ENCODE assay signal across 8 mouse cellular contexts in genomic region chr7:80191455-80191854, GRCm38 (mm10). TPM values are rescaled to one million over a fixed set of nuclear protein-coding genes. Genes with fewer than 3 reads are reported as not detected.
A peak's percentile ranks its signal among the peaks of the same experiment; 100 is the strongest.
DNase-seq lines count a peak whose midpoint lies in the region; ATAC-seq and TF ChIP-seq lines count a peak whose summit lies in the region.

No protein-coding gene starts in this region.

- H3K4me3 ChIP-seq in CH12.LX (replicated peaks in 1 of 3; ENCODE audit: low read depth in 2 of 3, low read length in 2 of 3, poor library complexity in 1 of 3): no peak overlapping the region
- no peak overlapping the region for H3K4me3 ChIP-seq in heart, postnatal 0 days (ENCODE audit: low read depth, low read length)
- no peak overlapping the region for H3K4me3 ChIP-seq in limb, embryonic 12.5 days (replicated peaks)
- H3K4me3 ChIP-seq in midbrain, embryonic 15.5 days: no peak overlapping the region

- intact Hi-C loops in gastrocnemius, postnatal 36 days (cut with DNase I): no loop called here

- no peak for ATAC-seq in heart, postnatal 0 days (ENCODE audit: insufficient read depth, low read depth)
- peak; percentile 50; the same call in 1 of the 2 replicates for ATAC-seq in limb, embryonic 12.5 days (ENCODE audit: insufficient number of reproducible peaks, insufficient read depth, low FRiP score, low TSS enrichment, low read depth)
- no peak for ATAC-seq in midbrain, embryonic 15.5 days (replicated peaks)

- TF ChIP-seq CTCF in CH12.LX (conservative IDR thresholded peaks at IDR 0.05 in 1 of 2, IDR thresholded peaks at IDR 0.05 in 1 of 2; ENCODE audit: low read depth in 2 of 2, low read length in 2 of 2): 0 out of 4 replicates have a peak, but pooled peaks of 1 of the 2 experiments have one; percentile 9
- TF ChIP-seq CTCF in heart, postnatal 0 days (IDR thresholded peaks at IDR 0.05; ENCODE audit: low read depth): no peak

- H3K9me3 ChIP-seq in CH12.LX (replicated peaks; ENCODE audit: low read length): no peaks in the 10 kb centered on the region
- no peaks in the 10 kb centered on the region for H3K9me3 ChIP-seq in heart, postnatal 0 days (replicated peaks; ENCODE audit: control insufficient read depth, low read length)
- no peaks in the 10 kb centered on the region for H3K9me3 ChIP-seq in limb, embryonic 12.5 days
- H3K9me3 ChIP-seq in midbrain, embryonic 15.5 days: no peaks in the 10 kb centered on the region

- no peaks in the 10 kb centered on the region for H3K36me3 ChIP-seq in CH12.LX (replicated peaks in 1 of 2; ENCODE audit: control insufficient read depth in 1 of 2, insufficient read depth in 1 of 2, low read length in 1 of 2)
- H3K36me3 ChIP-seq in heart, postnatal 0 days (replicated peaks; ENCODE audit: control insufficient read depth, insufficient read depth, low read length): no peaks in the 10 kb centered on the region
- no peaks in the 10 kb centered on the region for H3K36me3 ChIP-seq in limb, embryonic 12.5 days
- no peaks in the 10 kb centered on the region for H3K36me3 ChIP-seq in midbrain, embryonic 15.5 days (replicated peaks)

- 44% methylated on average over 5 of the region's 5 CpGs for WGBS in heart, postnatal 0 days
- WGBS in limb, embryonic 12.5 days: 50% methylated on average over 5 of the region's 5 CpGs
- WGBS in midbrain, embryonic 15.5 days: 50% methylated on average over 5 of the region's 5 CpGs

- H3K4me1 ChIP-seq in CH12.LX (ENCODE audit: control insufficient read depth in 1 of 2, insufficient read depth in 2 of 2): peaks cover 28 to 64% of the 10 kb centered on the region in 2 experiments
- peaks cover 36% of the 10 kb centered on the region for H3K4me1 ChIP-seq in heart, postnatal 0 days (ENCODE audit: control insufficient read depth, insufficient read depth)
- H3K4me1 ChIP-seq in limb, embryonic 12.5 days (replicated peaks): peaks cover 44% of the 10 kb centered on the region
- H3K4me1 ChIP-seq in midbrain, embryonic 15.5 days: peaks cover 63% of the 10 kb centered on the region

- peak overlapping the region; percentile 97 for H3K4me2 ChIP-seq in CH12.LX (ENCODE audit: insufficient read depth, low read depth, poor library complexity, severe bottlenecking)
- peak overlapping the region; percentile 51; the same call in 1 of the 2 replicates for H3K4me2 ChIP-seq in heart, postnatal 0 days (ENCODE audit: low read depth, low read length)
- H3K4me2 ChIP-seq in limb, embryonic 12.5 days: 0 out of 2 replicates have a peak overlapping the region, but pooled peaks have one; percentile 55
- H3K4me2 ChIP-seq in midbrain, embryonic 15.5 days: no peak overlapping the region

- H3K79me2 ChIP-seq in CH12.LX (replicated peaks; ENCODE audit: control insufficient read depth, extremely low read depth, insufficient read depth, poor library complexity, severe bottlenecking): no peaks in the 10 kb centered on the region

- peak; percentile 55 for TF ChIP-seq POLR2A in CH12.LX (IDR thresholded peaks at IDR 0.05; ENCODE audit: low read depth, low read length)

- DNase-seq in CH12.LX (ENCODE audit: extremely low read depth) (peak; percentile 85), NIH3T3 (ENCODE audit: low read depth) (peak; percentile 57)
- DNase-seq in heart, postnatal 0 days (ENCODE audit: low spot score): no peak
- DNase-seq in thymus, postnatal 4 days: peak; percentile 60
- DNase-seq in gastrocnemius, postnatal 36 days: no peak
- DNase-seq in layer of hippocampus, adult 9-10 months (ENCODE audit: low spot score): no peak

- dilution Hi-C loops in CH12.LX (cut with MboI; ENCODE audit: extremely low pct_ligation_motif_present, extremely low pct_unique_long_range_greater_than_20kb, low sequenced_read_pairs): no loop called here

- no peak; the same call in 1 of the 2 replicates for TF ChIP-seq EP300 in CH12.LX (IDR thresholded peaks at IDR 0.05; ENCODE audit: low read length)
- no peak for TF ChIP-seq EP300 in heart, postnatal 0 days (IDR thresholded peaks at IDR 0.05; ENCODE audit: low read depth)

- peak overlapping the region; percentile 43; the same call in 1 of the 2 replicates for H3K9ac ChIP-seq in CH12.LX (ENCODE audit: insufficient read depth, low read depth)
- 0 out of 2 replicates have a peak overlapping the region, but pooled peaks have one; percentile 32 for H3K9ac ChIP-seq in heart, postnatal 0 days (replicated peaks; ENCODE audit: low read depth, low read length)
- H3K9ac ChIP-seq in limb, embryonic 12.5 days (replicated peaks): 0 out of 2 replicates have a peak overlapping the region, but pooled peaks have one; percentile 8
- H3K9ac ChIP-seq in midbrain, embryonic 15.5 days: no peak overlapping the region

- in situ Hi-C loops in CH12.LX (cut with MboI; ENCODE audit: low pct_ligation_motif_present, low pct_unique_long_range_greater_than_20kb, low sequenced_read_pairs): no loop called here

- H3K27ac ChIP-seq in CH12.LX (ENCODE audit: insufficient read depth, low read depth): peak overlapping the region; percentile 99
- H3K27ac ChIP-seq in heart, postnatal 0 days (ENCODE audit: low read depth): peak overlapping the region; percentile 86
- peak overlapping the region; percentile 51; the same call in 1 of the 2 replicates for H3K27ac ChIP-seq in limb, embryonic 12.5 days
- peak overlapping the region; percentile 64 for H3K27ac ChIP-seq in midbrain, embryonic 15.5 days

- peak; percentile 8 for TF ChIP-seq RAD21 in CH12.LX (IDR thresholded peaks at IDR 0.05; ENCODE audit: low read depth, low read length)

- H3K27me3 ChIP-seq in CH12.LX (replicated peaks): peaks cover 3% of the 10 kb centered on the region
- H3K27me3 ChIP-seq in heart, postnatal 0 days (ENCODE audit: control insufficient read depth, insufficient read depth, low read length): no peaks in the 10 kb centered on the region
- no peaks in the 10 kb centered on the region for H3K27me3 ChIP-seq in limb, embryonic 12.5 days
- H3K27me3 ChIP-seq in midbrain, embryonic 15.5 days (replicated peaks): no peaks in the 10 kb centered on the region

TF ChIP-seq in CH12.LX, 34 proteins besides CTCF, POLR2A, EP300 and RAD21 (continues in another document):
- TF ChIP-seq ELF1 (IDR thresholded peaks at IDR 0.05; ENCODE audit: low read depth, low read length): peak; percentile 44; the same call in 1 of the 2 replicates
- TF ChIP-seq TBP (conservative IDR thresholded peaks at IDR 0.05; ENCODE audit: low read depth, low read length): 0 out of 2 replicates have a peak, but pooled peaks have one; percentile 14
- peak; percentile 42 for TF ChIP-seq ZMIZ1 (IDR thresholded peaks at IDR 0.05; ENCODE audit: low read depth, low read length)
- TF ChIP-seq E2F4 (IDR thresholded peaks at IDR 0.05; ENCODE audit: insufficient replicate concordance, low read depth, low read length): no peak
- 0 out of 2 replicates have a peak, but pooled peaks have one; percentile 65 for TF ChIP-seq MAZ (IDR thresholded peaks at IDR 0.05; ENCODE audit: low read depth, low read length)
- TF ChIP-seq CHD1 (IDR thresholded peaks at IDR 0.05; ENCODE audit: low read depth, low read length): peak; percentile 90
- peak; percentile 61 for TF ChIP-seq IRF4 (IDR thresholded peaks at IDR 0.05; ENCODE audit: low read depth, low read length)
- peak; percentile 21; the same call in 1 of the 2 replicates for TF ChIP-seq MXI1 (IDR thresholded peaks at IDR 0.05; ENCODE audit: low read depth, low read length)
- no peak for TF ChIP-seq SIN3A (IDR thresholded peaks at IDR 0.05; ENCODE audit: low read length)
- no peak for TF ChIP-seq UBTF (IDR thresholded peaks at IDR 0.05; ENCODE audit: low read depth, low read length)

RNA-seq across cellular contexts. Expression of gene Sema4b, which starts 4.8 kb away (rescaled TPM):
- total RNA-seq in CH12.LX (2012; rRNA removed) (8.6 and 9.4 TPM in 2 replicates), CH12.LX (2014; rRNA removed) (1.3 and 1.5 TPM in 2 replicates)
- 5.2 and 6.7 TPM in 2 replicates for polyA plus RNA-seq in CH12.LX (2012; ENCODE audit: insufficient read length, low read depth)
- 17.5 and 24.2 TPM in 2 replicates for total RNA-seq in heart, postnatal 0 days (2014; rRNA removed; ENCODE audit: low replicate concordance)
- 10.5 and 11.7 TPM in 2 replicates for polyA plus RNA-seq in heart, postnatal 0 days (2015; fragmentation: Nextera tagmentation; extraction: Ambion mirVana)
- 12.2 and 13.5 TPM in 2 replicates for polyA plus RNA-seq in limb, embryonic 12.5 days (2016; fragmentation: Nextera tagmentation; extraction: Ambion mirVana)
- polyA plus RNA-seq in midbrain, embryonic 15.5 days (2015; fragmentation: Nextera tagmentation; extraction: Ambion mirVana): 26.9 and 27.0 TPM in 2 replicates
- total RNA-seq in gastrocnemius, postnatal 36 days (2021): 1 to 10 TPM; 1.6 TPM

RNA-seq across cellular contexts. Expression of gene Cib1, which starts 41.2 kb away (rescaled TPM):
- total RNA-seq in CH12.LX (2012; rRNA removed) (69.6 and 73.1 TPM in 2 replicates), CH12.LX (2014; rRNA removed) (29.1 and 29.5 TPM in 2 replicates)
- 48.1 and 51.8 TPM in 2 replicates for polyA plus RNA-seq in CH12.LX (2012; ENCODE audit: insufficient read length, low read depth)
- total RNA-seq in heart, postnatal 0 days (2014; rRNA removed; ENCODE audit: low replicate concordance): 26.0 and 27.2 TPM in 2 replicates
- 57.2 and 57.4 TPM in 2 replicates for polyA plus RNA-seq in heart, postnatal 0 days (2015; fragmentation: Nextera tagmentation; extraction: Ambion mirVana)
- polyA plus RNA-seq in limb, embryonic 12.5 days (2016; fragmentation: Nextera tagmentation; extraction: Ambion mirVana): 47.5 and 49.7 TPM in 2 replicates
- polyA plus RNA-seq in midbrain, embryonic 15.5 days (2015; fragmentation: Nextera tagmentation; extraction: Ambion mirVana): 28.5 and 29.7 TPM in 2 replicates
- 1 to 10 TPM; 4.9 to 8.2 TPM for total RNA-seq in gastrocnemius, postnatal 36 days (2021)

RNA-seq across cellular contexts. Expression of gene Gdpgp1, which starts 41.2 kb away (rescaled TPM):
- total RNA-seq in CH12.LX (2012; rRNA removed): 3.6 and 4.2 TPM in 2 replicates
- 1.9 and 2.0 TPM in 2 replicates for total RNA-seq in CH12.LX (2014; rRNA removed)
- polyA plus RNA-seq in CH12.LX (2012; ENCODE audit: insufficient read length, low read depth): 2.9 and 3.0 TPM in 2 replicates
- total RNA-seq in heart, postnatal 0 days (2014; rRNA removed; ENCODE audit: low replicate concordance): 2.5 and 5.5 TPM in 2 replicates
- polyA plus RNA-seq in heart, postnatal 0 days (2015; fragmentation: Nextera tagmentation; extraction: Ambion mirVana): 2.0 and 2.3 TPM in 2 replicates
- polyA plus RNA-seq in limb, embryonic 12.5 days (2016; fragmentation: Nextera tagmentation; extraction: Ambion mirVana): 3.2 and 3.7 TPM in 2 replicates
- 4.5 and 5.3 TPM in 2 replicates for polyA plus RNA-seq in midbrain, embryonic 15.5 days (2015; fragmentation: Nextera tagmentation; extraction: Ambion mirVana)
- total RNA-seq in gastrocnemius, postnatal 36 days (2021): under 1 TPM; 0.69 to 0.79 TPM

RNA-seq across cellular contexts. Expression of gene Ttll13, which starts 54.7 kb away (rescaled TPM):
- total RNA-seq in CH12.LX (2012; rRNA removed) (0.59 TPM in 2 replicates), CH12.LX (2014; rRNA removed) (not detected in 2 replicates)
- polyA plus RNA-seq in CH12.LX (2012; ENCODE audit: insufficient read length, low read depth): 0.55 TPM in 1 of 2 replicates, not detected in the other
- total RNA-seq in heart, postnatal 0 days (2014; rRNA removed; ENCODE audit: low replicate concordance): 0.35 TPM in 1 of 2 replicates, not detected in the other
- polyA plus RNA-seq in heart, postnatal 0 days (2015; fragmentation: Nextera tagmentation; extraction: Ambion mirVana): 0.51 and 0.98 TPM in 2 replicates
- polyA plus RNA-seq in limb, embryonic 12.5 days (2016; fragmentation: Nextera tagmentation; extraction: Ambion mirVana): 0.41 and 0.79 TPM in 2 replicates
- polyA plus RNA-seq in midbrain, embryonic 15.5 days (2015; fragmentation: Nextera tagmentation; extraction: Ambion mirVana): 2.1 and 2.9 TPM in 2 replicates
- under 1 TPM; 0.17 to 0.33 TPM for total RNA-seq in gastrocnemius, postnatal 36 days (2021)

Comparison
In these comparisons a context has a peak if more than half of its experiments do, and no peak if none do; other contexts are left out.
1. DNase-seq: peak in CH12.LX (single experiment), NIH3T3 (single experiment) and thymus, postnatal 4 days (single experiment); none in heart, postnatal 0 days (single experiment), gastrocnemius, postnatal 36 days (0 of 2) and layer of hippocampus, adult 9-10 months (single experiment).
2. Peak in every context shown above with its lines, with median percentiles within 50 percentile points of each other: H3K27ac ChIP-seq.